Comparison of ENCODE assay signal across 8 mouse cellular contexts in genomic region chr5:130171423-130171954, GRCm38 (mm10). TPM values are rescaled to one million over a fixed set of nuclear protein-coding genes. Genes with fewer than 3 reads are reported as not detected.
A peak's percentile ranks its signal among the peaks of the same experiment; 100 is the strongest.
DNase-seq lines count a peak whose midpoint lies in the region; ATAC-seq lines count a peak whose summit lies in the region.

TSS of gene Rabgef1 (plus strand) at chr5:130171798.

- H3K4me1 ChIP-seq in intestine, embryonic 15.5 days (replicated peaks), result peaks cover 8% of the 10 kb centered on the region; the same call in 1 of the 2 replicates

- peak within 1 kb of the TSS; percentile 68 for H3K4me2 ChIP-seq in intestine, embryonic 15.5 days (replicated peaks)

- peak within 1 kb of the TSS; percentile 86 for H3K27ac ChIP-seq in intestine, embryonic 15.5 days

- intact Hi-C loops in left cerebral cortex, postnatal 14 days (cut with DNase I), result loop anchor here (5.0 kb wide), 1 partner anchor 51 kb away; no protein-coding TSS in a partner anchor

- no peaks in the 10 kb centered on the region for H3K27me3 ChIP-seq in intestine, embryonic 15.5 days (replicated peaks)

- ATAC-seq in intestine, embryonic 15.5 days, result peak; percentile 97
- ATAC-seq in megakaryocyte-erythroid progenitor cell, adult 5-6 weeks (replicated peaks; ENCODE audit: low FRiP score, low TSS enrichment, poor library complexity, severe bottlenecking), result peak; percentile 75

- H3K9me3 ChIP-seq in intestine, embryonic 15.5 days, result no peaks in the 10 kb centered on the region

- DNase-seq in adrenal gland, postnatal 10 days, result peak; percentile 97
- peak; percentile 95 for DNase-seq in embryo, embryonic 9.5 days (ENCODE audit: extremely low spot score)
- peak; percentile 92 to 94 for DNase-seq in gastrocnemius, postnatal 4 days (ENCODE audit: low spot score in 2 of 2)
- DNase-seq in left cerebral cortex, postnatal 14 days (ENCODE audit: low spot score in 2 of 2), result peak; percentile 91 to 92
- peak; percentile 92 for DNase-seq in right cerebral cortex, postnatal 14 days
- peak; percentile 92 for DNase-seq in urinary bladder, postnatal 25 days (ENCODE audit: low spot score)

- under 1% methylated on average over 41 of the region's 62 CpGs for WGBS in intestine, embryonic 15.5 days

- peak within 1 kb of the TSS; percentile 89 for H3K4me3 ChIP-seq in intestine, embryonic 15.5 days (replicated peaks)

- H3K9ac ChIP-seq in intestine, embryonic 15.5 days, result peak within 1 kb of the TSS; percentile 86

- no peaks in the 10 kb centered on the region for H3K36me3 ChIP-seq in intestine, embryonic 15.5 days

RNA-seq across cellular contexts. Expression of gene Rabgef1, which starts in this region (rescaled TPM):
- total RNA-seq in adrenal gland, postnatal 10 days (2021), result 10 to 100 TPM; 35.6 to 41.5 TPM
- 10 to 100 TPM; 34.9 to 37.5 TPM for total RNA-seq in gastrocnemius, postnatal 4 days (2021)
- 22.3 and 26.8 TPM in 2 replicates for polyA plus RNA-seq in intestine, embryonic 15.5 days (2015; fragmentation: Nextera tagmentation; extraction: Ambion mirVana)
- 10 to 100 TPM; 43.8 to 47.2 TPM for total RNA-seq in left cerebral cortex, postnatal 14 days (2021)
- total RNA-seq in megakaryocyte-erythroid progenitor cell, adult 5-6 weeks (2014; fragmentation: Nextera tagmentation), result 45.4 and 46.7 TPM in 2 replicates
- 56.0 and 60.5 TPM in 2 replicates for total RNA-seq in megakaryocyte-erythroid progenitor cell, adult 5-6 weeks (2017)

Comparison
In these comparisons a context has a peak if more than half of its experiments do, and no peak if none do; other contexts are left out.
1. Peak in every context shown above with its lines: DNase-seq, ATAC-seq, H3K4me3 ChIP-seq and H3K27ac ChIP-seq.